Mouse (Mus musculus) myocyte (in vitro differentiated cells): ENCODE results near the gene Mrps26. TPM values are rescaled to one million over a fixed set of nuclear protein-coding genes. Genes with fewer than 3 reads are reported as not detected.

Experiments used
- H3K27me3 ChIP-seq: one replicate; pipeline ENCODE4 v1.6.1; 2011; ENCODE audit not compliant: control insufficient read depth, insufficient read depth, insufficient read length
- H3K36me3 ChIP-seq: one replicate; pipeline ENCODE4 v1.6.1; 2011; ENCODE audit not compliant: control insufficient read depth, insufficient read depth
- H3K4me2 ChIP-seq: one replicate; pipeline ENCODE4 v1.6.1; 2011; ENCODE audit warnings: low read depth, control low read depth
- H3K4me3 ChIP-seq: one replicate; pipeline ENCODE4 v1.5.1; 2011; ENCODE audit warnings: mild to moderate bottlenecking, control low read depth, moderate library complexity
- H3K79me2 ChIP-seq: one replicate; pipeline ENCODE4 v1.6.1; 2011; ENCODE audit not compliant: control insufficient read depth, insufficient read depth
- H3ac ChIP-seq: one replicate; pipeline ENCODE4 v1.6.1; 2011; ENCODE audit not compliant: control insufficient read depth, insufficient read length
- CEBPB ChIP-seq: IDR thresholded peaks from 2 replicates; pipeline ENCODE4 v1.6.1; 2011; ENCODE audit warnings: mild to moderate bottlenecking, moderate library complexity; ENCODE audit not compliant: poor library complexity, insufficient read depth, severe bottlenecking
- E2F4 ChIP-seq: IDR thresholded peaks from one replicate; pipeline ENCODE4 v1.6.1; 2011; ENCODE audit warnings: mild to moderate bottlenecking, control low read depth, moderate library complexity; ENCODE audit not compliant: insufficient read depth
- MAX ChIP-seq: IDR thresholded peaks from one replicate; pipeline ENCODE4 v1.6.1; 2011; ENCODE audit warnings: low read depth, mild to moderate bottlenecking, control low read depth
- MYOD1 ChIP-seq, 3 experiments: IDR thresholded peaks; one replicate each; pipeline ENCODE4 v1.6.1; 2011; ENCODE audit warnings: control low read depth in 2 of 3, low read depth in 2 of 3, mild to moderate bottlenecking in 2 of 3, moderate library complexity in 1 of 3; ENCODE audit not compliant: insufficient read length in 2 of 3, control insufficient read depth in 1 of 3
- MYOG ChIP-seq, 3 experiments: IDR thresholded peaks; one replicate each; pipeline ENCODE4 v1.6.1; 2011; ENCODE audit warnings: control low read depth in 2 of 3, low read depth in 2 of 3, mild to moderate bottlenecking in 2 of 3; ENCODE audit not compliant: insufficient read length in 2 of 3, control insufficient read depth in 1 of 3, insufficient read depth in 1 of 3
- POLR2A ChIP-seq: IDR thresholded peaks from one replicate; pipeline ENCODE4 v1.6.1; 2011; ENCODE audit warnings: low read depth, mild to moderate bottlenecking, control low read depth, moderate library complexity; ENCODE audit not compliant: insufficient read length
- POLR2AphosphoS2 ChIP-seq: IDR thresholded peaks from one replicate; pipeline ENCODE4 v1.6.1; 2011; ENCODE audit warnings: low read depth, control low read depth; ENCODE audit not compliant: insufficient read length
- REST ChIP-seq: IDR thresholded peaks from one replicate; pipeline ENCODE4 v1.6.1; 2011; ENCODE audit warnings: mild to moderate bottlenecking, control low read depth, moderate library complexity; ENCODE audit not compliant: insufficient read depth, insufficient read length
- SRF ChIP-seq: IDR thresholded peaks from one replicate; pipeline ENCODE4 v1.6.1; 2011; ENCODE audit warnings: low read depth; ENCODE audit not compliant: control insufficient read depth, insufficient read length
- TCF12 ChIP-seq: IDR thresholded peaks from one replicate; pipeline ENCODE4 v1.6.1; 2011; ENCODE audit warnings: mild to moderate bottlenecking, control low read depth; ENCODE audit not compliant: poor library complexity, insufficient read depth, severe bottlenecking
- TCF3 ChIP-seq: IDR thresholded peaks from one replicate; pipeline ENCODE4 v1.6.1; 2011; ENCODE audit warnings: low read depth, control low read depth; ENCODE audit not compliant: insufficient read length
- USF1 ChIP-seq: IDR thresholded peaks from one replicate; pipeline ENCODE4 v1.6.1; 2011; ENCODE audit warnings: low read depth, mild to moderate bottlenecking, control low read depth, moderate library complexity
- polyA plus RNA-seq: library from polyadenylated mRNA; unstranded; fragments of >200 nt; fragmentation: generic; extraction: Trizol; gene quantifications from one replicate; pipeline ENCODE4 v1.2.1, GENCODE M21; 2012; ENCODE audit warnings: missing spikeins

Mrps26 gene
- polyA plus RNA-seq, 1 experiment = 86.9 TPM

DNA sequence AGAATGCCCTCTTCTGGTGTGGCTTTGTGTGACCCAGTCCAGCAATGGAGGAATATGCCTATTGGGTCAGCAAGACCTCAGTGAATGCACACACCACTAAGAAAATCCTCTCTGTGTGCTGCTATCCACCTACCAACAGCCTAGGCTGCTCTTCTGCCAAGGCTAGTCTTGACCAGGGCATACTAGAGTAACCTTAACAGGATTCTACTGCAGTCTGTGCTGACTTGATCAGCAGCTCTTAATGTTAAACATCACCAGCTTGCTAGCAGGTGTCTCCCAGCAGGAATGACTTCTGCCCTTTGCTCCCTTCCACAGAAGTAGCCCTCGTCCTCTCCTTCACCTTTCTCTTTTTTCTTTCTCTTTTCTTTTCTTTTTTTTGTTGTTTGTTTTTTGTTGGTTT lies 7.2 kb upstream of the Mrps26 start:
- Histone ChIP-seq H3K79me2 (no peaks in the 10 kb centered on the region), H3K36me3 (peaks cover 15% of the 10 kb centered on the region), H3K4me3 (no peak overlapping the region), H3K27me3 (no peaks in the 10 kb centered on the region), H3ac (no peak overlapping the region), H3K4me2 (no peak overlapping the region)
- no peak for TF ChIP-seq USF1
- TF ChIP-seq MYOD1 (IDR thresholded peaks at IDR 0.05; ENCODE audit: control insufficient read depth in 1 of 3, insufficient read length in 2 of 3, low read depth in 2 of 3) = no peak
- no peak for TF ChIP-seq E2F4
- no peak for TF ChIP-seq MAX
- TF ChIP-seq CEBPB = no peak
- no peak for TF ChIP-seq TCF12
- no peak for TF ChIP-seq POLR2A
- TF ChIP-seq MYOG (IDR thresholded peaks at IDR 0.05; ENCODE audit: control insufficient read depth in 1 of 3, insufficient read depth in 1 of 3, insufficient read length in 2 of 3, low read depth in 2 of 3) = no peak
- no peak for TF ChIP-seq POLR2AphosphoS2
- TF ChIP-seq REST = no peak
- no peak for TF ChIP-seq TCF3
- TF ChIP-seq SRF = no peak

DNA sequence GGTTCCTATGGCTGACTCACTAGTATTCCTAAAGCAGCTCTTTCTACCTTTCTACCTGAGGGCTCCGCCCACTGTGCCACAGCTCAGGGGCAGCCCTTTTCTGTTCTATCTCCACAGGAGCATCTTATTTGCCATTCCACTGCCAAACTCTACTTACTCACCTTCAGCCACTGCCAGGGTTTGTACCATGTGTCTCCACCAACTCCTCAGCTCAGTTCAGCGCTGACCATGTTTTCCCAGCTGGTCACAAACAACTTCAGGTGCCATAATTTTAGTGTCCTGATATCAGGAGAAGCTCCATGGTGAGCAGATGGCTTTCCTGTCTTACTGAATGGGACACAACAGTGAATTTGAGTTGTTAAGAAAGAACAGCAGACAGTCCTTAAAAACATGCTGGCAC lies 6.1 kb upstream of the Mrps26 start:
- H3K4me3 ChIP-seq = no peak overlapping the region
- peaks cover 12% of the 10 kb centered on the region for H3K36me3 ChIP-seq
- no peaks in the 10 kb centered on the region for H3K27me3 ChIP-seq
- H3K79me2 ChIP-seq = no peaks in the 10 kb centered on the region
- no peak overlapping the region for H3K4me2 ChIP-seq
- no peak for TF ChIP-seq POLR2AphosphoS2
- TF ChIP-seq MYOD1 (IDR thresholded peaks at IDR 0.05; ENCODE audit: control insufficient read depth in 1 of 3, insufficient read length in 2 of 3, low read depth in 2 of 3) = no peak
- TF ChIP-seq USF1 = no peak
- no peak for TF ChIP-seq MAX
- TF ChIP-seq REST = no peak
- no peak for TF ChIP-seq TCF12
- no peak for TF ChIP-seq SRF
- no peak for TF ChIP-seq POLR2A
- TF ChIP-seq E2F4 = no peak
- no peak for TF ChIP-seq MYOG (IDR thresholded peaks at IDR 0.05; ENCODE audit: control insufficient read depth in 1 of 3, insufficient read depth in 1 of 3, insufficient read length in 2 of 3, low read depth in 2 of 3)
- no peak for TF ChIP-seq TCF3
- no peak for TF ChIP-seq CEBPB
- no peak overlapping the region for H3ac ChIP-seq

DNA sequence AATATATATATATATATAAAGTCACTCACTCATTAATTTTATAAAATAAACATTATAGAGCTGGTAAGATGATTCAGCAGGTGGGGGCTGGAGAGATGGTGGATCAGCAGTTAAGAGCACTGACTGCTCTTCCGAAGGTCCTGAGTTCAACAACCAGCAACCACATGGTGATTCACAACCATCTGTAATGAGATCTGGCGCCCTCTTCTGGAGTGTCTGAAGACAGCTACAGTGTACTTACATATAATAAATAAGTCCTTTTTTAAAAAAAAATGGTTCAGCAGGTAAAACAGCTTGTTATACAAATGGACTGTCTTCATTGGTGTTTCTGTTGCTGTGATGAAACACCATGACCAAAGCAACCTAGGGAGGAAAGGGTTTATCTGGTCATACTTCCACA lies 5.5 kb upstream of the Mrps26 start:
- H3ac ChIP-seq = no peak overlapping the region
- H3K4me2 ChIP-seq = no peak overlapping the region
- H3K36me3 ChIP-seq = peaks cover 6% of the 10 kb centered on the region
- no peaks in the 10 kb centered on the region for H3K27me3 ChIP-seq
- H3K79me2 ChIP-seq = no peaks in the 10 kb centered on the region
- H3K4me3 ChIP-seq = no peak overlapping the region
- TF ChIP-seq E2F4 = no peak
- no peak for TF ChIP-seq MAX

DNA sequence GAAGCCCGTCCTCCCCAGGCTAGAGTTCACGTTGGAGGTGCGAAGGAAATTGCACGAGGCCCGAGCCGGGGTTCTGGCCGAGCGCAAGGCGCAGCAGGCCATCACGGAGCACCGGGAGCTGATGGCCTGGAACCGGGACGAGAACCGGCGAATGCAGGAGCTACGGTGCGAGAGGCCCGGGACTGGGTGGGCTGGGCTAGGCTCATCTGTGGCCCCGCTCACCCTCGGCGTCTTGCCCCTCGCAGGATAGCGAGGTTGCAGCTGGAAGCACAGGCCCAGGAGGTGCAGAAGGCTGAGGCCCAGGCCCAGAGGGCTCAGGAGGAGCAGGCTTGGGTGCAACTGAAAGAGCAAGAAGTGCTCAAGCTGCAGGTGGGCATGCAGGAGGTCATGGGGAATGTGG lies 521 bp downstream of the Mrps26 start:
- peaks cover 13% of the 10 kb centered on the region for H3K79me2 ChIP-seq
- peaks cover 6% of the 10 kb centered on the region for H3K36me3 ChIP-seq
- TF ChIP-seq POLR2AphosphoS2 = no peak
- TF ChIP-seq POLR2A = no peak
- no peak for TF ChIP-seq REST
- no peak for TF ChIP-seq CEBPB
- no peak for TF ChIP-seq MYOD1 (IDR thresholded peaks at IDR 0.05; ENCODE audit: control insufficient read depth in 1 of 3, insufficient read length in 2 of 3, low read depth in 2 of 3)
- TF ChIP-seq USF1 = no peak
- no peak for TF ChIP-seq MAX
- no peak for TF ChIP-seq TCF3

DNA sequence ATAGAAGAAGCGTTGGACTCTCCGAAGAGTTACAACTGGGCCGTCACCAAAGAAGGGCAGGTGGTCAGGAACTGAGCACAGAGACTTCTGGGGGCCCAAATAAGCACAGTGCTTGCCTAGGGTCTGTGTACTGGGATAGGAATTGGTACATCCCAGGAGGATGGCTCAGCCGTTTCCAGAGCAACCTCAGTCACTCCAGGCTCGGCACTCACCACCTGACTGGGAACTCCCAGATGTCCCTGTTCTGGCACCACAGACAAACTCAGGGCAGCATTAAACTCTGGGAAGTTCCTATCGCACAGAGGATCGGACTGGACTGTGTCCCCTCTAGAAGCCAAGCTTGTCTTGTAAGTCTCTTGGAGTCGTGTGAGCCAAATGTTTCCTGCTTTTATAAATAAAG lies 1.4 kb downstream of the Mrps26 start:
- no peak overlapping the region for H3ac ChIP-seq
- H3K36me3 ChIP-seq = peaks cover 6% of the 10 kb centered on the region
- TF ChIP-seq TCF3 (no peak), MAX (no peak), CEBPB (no peak), E2F4 (no peak), POLR2AphosphoS2 (no peak), TCF12 (no peak), POLR2A (no peak), MYOD1 (IDR thresholded peaks at IDR 0.05; ENCODE audit: control insufficient read depth in 1 of 3, insufficient read length in 2 of 3, low read depth in 2 of 3) (no peak), REST (no peak), SRF (no peak)
- peak overlapping the region; percentile 84 for H3K4me2 ChIP-seq
- peak overlapping the region; percentile 81 for H3K4me3 ChIP-seq
- no peaks in the 10 kb centered on the region for H3K27me3 ChIP-seq
- peaks cover 13% of the 10 kb centered on the region for H3K79me2 ChIP-seq

More for the DNA sequence above, 521 bp downstream of the Mrps26 start:
- Histone ChIP-seq H3K4me2 (peak overlapping the region; percentile 84), H3K27me3 (no peaks in the 10 kb centered on the region), H3K4me3 (peak overlapping the region; percentile 81), H3ac (peak overlapping the region; percentile 82)
